Mouse (Mus musculus): Measurements from ENCODE around the gene Apol9a.

Apol9a gene

DNA sequence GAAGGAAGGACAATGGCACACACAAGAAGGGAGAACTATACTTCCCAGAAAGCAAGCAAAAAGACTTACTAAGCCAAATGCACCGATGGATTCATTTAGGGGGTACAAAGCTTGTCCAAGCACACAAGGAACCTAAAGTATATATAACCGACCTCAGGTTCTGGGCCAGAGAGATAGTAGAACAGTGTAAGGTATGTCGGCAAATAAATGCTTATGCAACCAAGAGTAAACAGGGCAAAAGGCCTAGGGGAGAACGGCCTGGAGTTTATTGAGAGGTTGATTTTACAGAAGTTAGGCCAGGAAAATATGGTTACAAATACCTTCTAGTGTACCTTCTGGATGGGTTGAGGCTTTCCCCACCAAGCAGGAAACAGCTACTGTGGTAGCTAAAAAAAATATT, 33.5 kb downstream of the Apol9a start:
- no peak for DNase-seq (ENCODE audit: low read depth, low spot score)

GRCm38 (mm10) chr15:77376920-77377319, 34.0 kb downstream of the Apol9a start:
- DNase-seq (ENCODE audit: low read depth, low spot score), result no peak

DNA sequence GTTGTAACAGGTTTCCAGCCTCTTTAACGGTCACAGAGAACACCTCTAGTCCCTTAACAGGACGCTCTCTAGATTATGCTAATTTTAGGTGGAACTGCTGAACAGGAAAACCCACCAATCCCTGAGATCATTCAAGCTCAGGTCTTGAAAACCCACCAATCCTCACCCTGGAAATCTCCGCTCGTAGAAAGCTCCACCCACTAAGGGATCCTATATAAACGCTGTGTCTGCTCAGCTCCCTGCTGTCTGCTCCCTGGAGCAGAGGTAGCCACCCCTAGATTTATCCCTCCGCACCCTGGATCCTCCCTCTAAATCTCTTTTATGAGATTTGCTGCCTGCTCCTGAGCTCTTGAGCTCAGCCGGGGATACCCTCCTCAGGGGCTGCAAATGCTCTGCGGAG, 40.3 kb downstream of the Apol9a start:
- no peak for DNase-seq (ENCODE audit: low read depth, low spot score)

- no peak for DNase-seq (ENCODE audit: low read depth, low spot score)
Measured at GRCm38 (mm10) chr15:77369981-77370380, 41.0 kb downstream of the Apol9a start.

DNA sequence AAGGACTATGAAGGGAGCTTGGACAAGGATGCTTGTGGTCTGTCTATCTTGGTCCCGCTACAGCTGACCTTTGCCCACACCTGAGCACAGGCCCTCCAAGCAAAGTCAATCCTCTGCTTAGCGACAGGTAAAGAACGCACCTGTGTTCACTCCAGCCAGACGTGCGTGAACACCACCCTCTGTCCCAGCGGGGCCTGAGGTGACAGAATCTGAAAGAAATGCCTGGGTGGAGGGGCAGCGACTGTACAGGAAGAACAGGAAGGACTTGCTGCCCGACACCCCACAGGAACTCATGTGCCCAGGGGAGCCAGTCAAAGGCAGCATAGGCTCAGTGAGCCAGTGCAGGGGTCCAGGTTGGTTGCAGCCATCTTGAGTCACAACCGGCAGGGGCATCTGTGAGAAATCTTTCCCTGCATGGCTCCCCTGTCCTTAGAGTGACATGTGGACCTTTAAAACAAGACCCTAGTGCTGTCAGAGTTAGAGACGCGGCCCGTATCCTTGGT, 42.1 kb downstream of the Apol9a start:
- no peak for DNase-seq (ENCODE audit: low read depth, low spot score)

- peak; percentile 84 for DNase-seq (ENCODE audit: low read depth, low spot score)
Measured at GRCm38 (mm10) chr15:77368148-77368547, 42.8 kb downstream of the Apol9a start.

DNA sequence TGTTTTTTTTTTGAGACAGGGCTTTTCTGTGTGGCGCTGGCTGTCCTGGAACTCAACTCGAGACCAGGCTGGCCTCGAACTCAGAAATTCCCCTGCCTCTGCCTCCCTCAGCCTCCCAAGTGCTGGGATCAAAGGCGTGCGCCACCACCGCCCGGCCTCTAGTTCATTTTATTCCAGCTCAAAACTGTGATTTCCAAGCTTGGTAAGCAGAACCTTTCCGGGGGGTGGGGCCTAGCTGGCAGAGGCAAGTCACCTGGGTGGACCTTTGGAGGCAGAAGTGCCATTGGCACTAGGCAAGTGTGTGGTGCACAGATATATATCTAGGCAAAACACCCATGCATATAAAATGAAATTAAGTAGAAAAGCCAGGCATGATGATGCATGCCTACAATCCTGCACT, 43.4 kb downstream of the Apol9a start:
- no peak for DNase-seq (ENCODE audit: low read depth, low spot score)

- peak; percentile 83 for DNase-seq (ENCODE audit: low read depth, low spot score)
Measured at GRCm38 (mm10) chr15:77366706-77367484, 44.0 kb downstream of the Apol9a start.

DNA sequence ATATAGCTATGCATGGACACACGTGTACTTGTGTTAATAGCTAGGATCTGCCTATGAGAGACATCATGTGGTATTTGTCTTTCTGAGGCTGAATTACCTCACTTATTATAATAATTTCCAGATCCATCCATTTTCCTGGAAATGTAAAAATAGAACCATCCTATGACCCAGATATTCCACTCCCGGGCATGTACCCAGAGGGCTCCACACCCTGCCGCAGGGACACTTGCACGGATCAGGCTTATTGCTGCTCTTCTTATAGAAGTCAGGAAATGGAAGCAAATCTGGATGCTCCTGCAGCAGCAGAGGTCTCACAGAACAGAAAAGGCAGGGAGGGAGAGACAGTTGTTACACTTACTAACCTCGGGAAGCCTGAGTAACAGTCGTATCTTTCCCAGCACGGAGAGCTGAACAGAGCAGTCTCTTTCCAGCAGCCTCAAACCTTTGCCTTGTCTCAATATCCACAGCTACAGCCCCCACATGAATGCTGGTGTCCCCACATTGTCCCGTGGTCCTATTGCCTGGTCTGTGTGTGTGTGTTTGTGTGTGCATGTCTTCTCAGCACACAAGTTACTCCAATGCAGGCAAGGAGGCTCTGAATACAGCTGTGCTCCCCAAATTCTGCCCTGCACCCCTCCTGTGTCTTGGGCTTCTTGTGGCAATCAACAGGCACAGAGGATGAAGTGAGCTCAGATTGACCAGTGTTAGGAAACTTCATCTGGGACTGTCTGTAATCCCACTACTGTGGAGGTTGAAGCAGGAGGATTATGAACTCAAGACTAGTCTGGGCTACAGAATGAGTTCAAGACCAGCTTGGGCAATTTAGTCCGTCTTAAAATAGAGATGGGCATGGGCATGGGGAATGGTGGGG, 45.0 kb downstream of the Apol9a start:
- DNase-seq (ENCODE audit: low read depth, low spot score), result no peak

DNA sequence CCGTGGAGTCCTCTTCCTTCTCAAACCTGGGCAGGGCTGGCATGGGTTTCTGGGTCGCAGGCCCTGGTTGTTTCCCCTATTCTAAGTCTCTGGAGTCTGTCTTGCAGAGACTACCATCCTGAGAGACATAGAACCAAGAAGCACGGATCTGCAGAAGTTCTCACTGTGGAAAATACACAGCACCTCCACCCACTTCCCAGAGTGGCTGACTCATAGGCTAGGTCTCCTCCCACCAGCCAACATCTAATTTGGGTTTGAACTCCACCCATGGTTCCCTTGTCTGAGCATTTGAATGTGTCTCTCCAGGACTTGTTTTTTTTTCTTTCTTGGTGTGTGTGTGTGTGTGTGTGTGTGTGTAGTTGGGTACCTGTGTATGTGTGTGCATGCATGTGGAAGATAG, 46.9 kb downstream of the Apol9a start:
- no peak for DNase-seq (ENCODE audit: low read depth, low spot score)

GRCm38 (mm10) chr15:77363578-77363977, 47.4 kb downstream of the Apol9a start:
- no peak for DNase-seq (ENCODE audit: low read depth, low spot score)

GRCm38 (mm10) chr15:77362952-77363351, 48.0 kb downstream of the Apol9a start:
- DNase-seq (ENCODE audit: low read depth, low spot score), result no peak

DNA sequence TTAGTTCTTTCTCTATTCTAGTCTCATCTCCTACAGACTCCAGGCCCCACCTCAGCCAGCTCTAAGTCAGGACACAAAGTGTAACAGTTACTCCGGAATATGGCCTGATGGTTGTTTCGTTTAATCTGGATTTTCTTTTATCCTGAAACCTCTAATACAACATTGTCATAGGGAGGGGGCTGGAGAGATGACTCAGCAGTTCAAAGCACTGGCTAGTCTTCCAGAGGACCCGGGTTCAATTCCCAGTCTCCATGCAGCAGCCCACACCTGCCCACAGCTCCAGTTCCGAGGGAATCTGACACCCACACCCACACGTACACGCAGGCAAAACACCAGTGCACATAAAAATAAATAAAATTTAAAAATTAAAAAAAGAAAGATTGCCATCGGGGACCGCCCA, 51.0 kb downstream of the Apol9a start:
- DNase-seq (ENCODE audit: low read depth, low spot score), result no peak

- no peak for DNase-seq (ENCODE audit: low read depth, low spot score)
Measured at GRCm38 (mm10) chr15:77359486-77359885, 51.4 kb downstream of the Apol9a start.

DNA sequence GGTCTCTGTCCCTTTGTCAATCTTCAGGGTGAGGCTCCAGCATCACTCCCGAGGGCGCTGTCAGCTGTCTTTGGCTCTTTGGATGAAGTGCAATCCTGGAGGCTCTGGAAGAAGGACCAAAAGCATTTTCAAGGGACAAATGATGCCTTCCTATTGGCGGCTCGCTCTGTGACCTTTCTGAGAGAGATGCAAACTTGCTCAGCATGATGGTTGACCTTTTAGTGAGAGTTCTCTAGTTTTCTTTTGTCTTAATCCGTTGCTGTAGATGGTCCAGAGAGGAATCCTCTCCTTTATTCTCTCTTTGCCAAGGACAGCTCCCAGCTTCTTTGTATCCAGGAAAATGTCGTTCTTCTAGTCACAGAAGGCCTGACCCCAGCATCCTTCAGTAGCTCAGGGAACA, 51.9 kb downstream of the Apol9a start:
- DNase-seq (ENCODE audit: low read depth, low spot score), result no peak

DNA sequence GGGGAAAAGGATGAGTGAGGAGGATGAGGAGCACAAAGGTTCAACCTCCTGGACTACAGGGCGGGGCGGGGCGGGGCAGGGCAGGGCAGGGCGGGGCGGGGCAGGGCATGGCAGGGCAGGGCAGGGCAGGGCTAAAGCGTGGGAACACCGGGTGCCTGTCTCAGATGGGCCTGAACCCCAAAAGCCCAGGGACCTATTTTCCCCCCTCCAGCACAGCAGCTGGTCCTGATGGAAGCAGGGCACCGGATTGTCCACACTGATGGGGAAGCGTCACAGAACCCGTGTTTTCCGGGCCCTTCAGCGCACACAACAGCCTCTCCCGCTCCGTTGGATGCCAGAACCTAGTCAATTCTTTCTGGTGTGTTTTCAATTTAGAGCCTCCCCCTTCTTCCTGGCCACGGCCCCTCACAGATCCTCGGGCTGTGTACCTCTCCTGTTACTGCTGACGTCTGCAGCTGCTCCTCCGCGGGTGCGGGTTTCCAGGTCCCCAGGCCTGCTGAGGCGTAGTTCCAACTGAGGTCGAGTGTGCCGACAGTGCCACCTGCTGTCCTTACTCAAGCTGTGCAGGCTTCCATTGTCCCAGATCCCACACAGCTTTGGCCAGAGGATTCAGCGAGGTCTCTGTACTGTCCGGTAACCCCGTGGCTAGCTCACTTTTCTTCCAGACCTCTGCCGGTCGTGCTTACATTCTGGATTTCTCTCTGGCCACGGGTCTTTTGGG, 52.5 kb downstream of the Apol9a start:
- DNase-seq (ENCODE audit: low read depth, low spot score), result peak; percentile 74

DNA sequence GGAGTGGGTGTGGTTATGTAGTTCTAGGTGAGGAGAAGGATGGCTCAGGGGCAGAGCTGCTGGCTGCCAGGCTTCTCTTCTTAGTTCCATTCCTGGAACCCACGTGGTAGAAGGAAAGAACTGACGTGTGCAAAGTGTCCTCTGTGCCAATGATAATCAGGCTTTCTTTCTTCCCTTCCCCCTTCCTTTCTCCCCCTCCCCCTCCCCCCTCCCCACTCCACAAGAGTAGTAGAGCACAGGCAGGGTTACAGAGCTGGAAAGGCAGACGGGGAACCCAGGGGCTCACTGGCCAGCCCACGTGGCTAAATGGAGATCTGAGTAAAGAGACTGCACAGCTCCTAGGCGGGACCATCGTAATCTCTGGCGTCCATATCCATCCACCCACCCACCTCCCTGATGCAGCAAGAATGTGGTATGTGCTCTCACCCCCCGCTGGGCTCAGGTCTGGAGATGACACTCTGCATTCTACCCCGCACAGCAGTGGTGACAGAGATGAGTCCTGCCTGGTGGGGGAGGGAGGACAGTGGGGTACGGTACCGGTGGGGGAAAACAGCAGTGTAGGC, 54.6 kb downstream of the Apol9a start:
- DNase-seq (ENCODE audit: low read depth, low spot score), result no peak

DNA sequence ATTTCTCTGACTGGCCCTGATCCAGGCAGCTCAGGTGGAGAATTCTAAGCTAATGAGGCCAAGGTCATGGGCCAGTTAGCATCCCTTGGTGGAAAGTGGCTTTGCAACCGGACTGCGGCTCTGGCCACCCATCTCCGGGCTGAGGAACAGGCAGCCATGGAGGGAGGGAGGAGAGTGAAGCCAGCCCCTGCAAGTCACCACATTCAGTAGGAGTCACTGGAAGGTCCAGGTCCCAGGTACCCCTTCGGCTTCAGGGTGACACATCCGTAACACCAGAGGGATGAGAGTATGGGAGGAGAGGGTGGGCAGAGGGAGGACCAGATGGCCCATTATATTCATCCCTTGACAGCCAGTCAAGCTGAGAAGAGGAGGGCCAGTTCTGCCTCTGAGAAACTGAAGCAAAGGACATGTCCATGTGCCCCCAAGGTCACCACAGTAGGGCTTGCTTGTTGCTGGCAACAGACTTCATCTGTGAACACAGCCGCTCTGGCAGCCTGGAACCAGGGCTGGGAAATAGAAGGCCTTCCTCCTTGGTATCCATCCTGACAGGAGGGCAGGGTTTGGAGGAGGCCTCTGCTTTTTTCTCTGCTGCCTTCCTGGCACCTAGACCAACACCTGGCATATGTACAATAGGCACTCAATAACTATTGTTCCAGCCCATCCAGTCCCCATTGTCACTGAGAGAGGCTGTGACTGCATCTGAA, 55.9 kb downstream of the Apol9a start:
- no peak for DNase-seq (ENCODE audit: low read depth, low spot score)

GRCm38 (mm10) chr15:77354496-77354847, 56.5 kb downstream of the Apol9a start:
- DNase-seq (ENCODE audit: low read depth, low spot score), result no peak

All from brain, embryonic 18.5 days (tissue).